Mouse (Mus musculus) ES-E14 (cell line): ENCODE measurements around the gene Slc7a15. TPM values are rescaled to one million over a fixed set of nuclear protein-coding genes. Genes with fewer than 3 reads are reported as not detected.

ENCODE experiments used
- DNase-seq: peaks from one replicate; pipeline ENCODE4 v3.0.0-alpha.2; 2013; ENCODE audit warnings: low read depth, low spot score
- H3K27ac ChIP-seq: 2 replicates; pipeline ENCODE4 v1.5.1; 2012; ENCODE audit warnings: low read depth, mild to moderate bottlenecking, low read length, moderate library complexity, mixed read lengths; ENCODE audit not compliant: poor library complexity, insufficient read depth, severe bottlenecking
- H3K36me3 ChIP-seq: 2 replicates; pipeline ENCODE4 v1.6.1; 2012; ENCODE audit warnings: mild to moderate bottlenecking, low read length, moderate library complexity, mixed read lengths; ENCODE audit not compliant: control insufficient read depth, poor library complexity, insufficient read depth, severe bottlenecking
- H3K4me1 ChIP-seq, 2 experiments: fragments of 150-350 bp in 1 of 2; sonication (generic) in 1 of 2; 2 replicates each; pipeline ENCODE4 v1.6.1; 2012; ENCODE audit warnings: low read length in 2 of 2, mild to moderate bottlenecking in 1 of 2, mixed read lengths in 1 of 2; ENCODE audit not compliant: control insufficient read depth in 2 of 2, insufficient read depth in 2 of 2, poor library complexity in 1 of 2
- H3K4me3 ChIP-seq, 2 experiments: fragments of 150-350 bp in 1 of 2; sonication (generic) in 1 of 2; 2 replicates each; pipeline ENCODE4 v1.5.1; 2012; ENCODE audit warnings: low read length in 2 of 2, low read depth in 1 of 2, mild to moderate bottlenecking in 1 of 2, mixed read lengths in 1 of 2; ENCODE audit not compliant: insufficient read depth in 1 of 2, poor library complexity in 1 of 2, severe bottlenecking in 1 of 2
- H3K9ac ChIP-seq: 2 replicates; pipeline ENCODE4 v1.6.1; 2012; ENCODE audit warnings: low read depth, mild to moderate bottlenecking, low read length, mixed read lengths; ENCODE audit not compliant: poor library complexity, insufficient read depth, severe bottlenecking
- H3K9me3 ChIP-seq: fragments of 150-350 bp; sonication (generic); 2 replicates; pipeline ENCODE4 v1.6.1; 2012; ENCODE audit warnings: low read depth, mild to moderate bottlenecking, low read length; ENCODE audit not compliant: control insufficient read depth, insufficient read depth
- CHD2 ChIP-seq: IDR thresholded peaks from 2 replicates; pipeline ENCODE4 v1.6.1; 2014; ENCODE audit warnings: mild to moderate bottlenecking, low read depth, low read length, inconsistent platforms
- HCFC1 ChIP-seq: IDR thresholded peaks from 2 replicates; pipeline ENCODE4 v1.6.1; 2012; ENCODE audit warnings: low read length, inconsistent platforms, borderline replicate concordance; ENCODE audit not compliant: insufficient read depth
- MAFK ChIP-seq: IDR thresholded peaks from 2 replicates; pipeline ENCODE4 v1.6.1; 2014; ENCODE audit warnings: mild to moderate bottlenecking, low read depth, low read length, inconsistent platforms; ENCODE audit not compliant: insufficient read depth
- ZC3H11A ChIP-seq: IDR thresholded peaks from 2 replicates; pipeline ENCODE4 v1.6.1; 2012; ENCODE audit warnings: low read depth, mild to moderate bottlenecking, inconsistent platforms, low read length, borderline replicate concordance
- ZNF384 ChIP-seq: IDR thresholded peaks from 2 replicates; pipeline ENCODE4 v1.6.1; 2012; ENCODE audit warnings: low read depth, low read length, inconsistent platforms
- in situ Hi-C, 2 experiments: fragments of 600-800 bp; cut with MboI; formaldehyde crosslinking; loops; one replicate each; pipeline ENCODE4 v1.15.1; 2025; ENCODE audit warnings: low sequenced_read_pairs in 2 of 2, inconsistent platforms in 1 of 2; ENCODE audit not compliant: unreplicated experiment in 2 of 2
- total RNA-seq: library from RNA; depleted of rRNA; stranded (reverse); fragments of 300-350 nt; gene quantifications from 2 replicates; pipeline ENCODE4 v1.2.3, GENCODE M21; 2012

The Slc7a15 gene
- total RNA-seq, 1 experiment = 0.18 TPM

- in situ Hi-C loops = no loop called here
- no peak for DNase-seq
- no peaks in the 10 kb centered on the region for H3K9me3 ChIP-seq
- H3K36me3 ChIP-seq = no peaks in the 10 kb centered on the region
- H3K27ac ChIP-seq = no peak overlapping the region
- H3K4me3 ChIP-seq = no peak overlapping the region
- H3K9ac ChIP-seq = no peak overlapping the region
- H3K4me1 ChIP-seq = peaks cover 6 to 31% of the 10 kb centered on the region in 2 experiments; a peak in 3 of 4 replicates
- TF ChIP-seq ZC3H11A = no peak
- TF ChIP-seq MAFK = no peak
- TF ChIP-seq CHD2 = no peak
- TF ChIP-seq ZNF384 = no peak
- no peak for TF ChIP-seq HCFC1
Observed at GRCm38 (mm10) chr12:8524062-8524461, 74.8 kb downstream of the Slc7a15 start.

GRCm38 (mm10) chr12:8522711-8523110 is 76.2 kb downstream of the Slc7a15 start:
- H3K36me3 ChIP-seq = no peaks in the 10 kb centered on the region
- H3K4me3 ChIP-seq = no peak overlapping the region
- H3K27ac ChIP-seq = no peak overlapping the region
- H3K4me1 ChIP-seq = peaks cover 6 to 34% of the 10 kb centered on the region in 2 experiments; a peak in 3 of 4 replicates
- no peak overlapping the region for H3K9ac ChIP-seq
- in situ Hi-C loops = no loop called here
- DNase-seq = no peak
- TF ChIP-seq ZC3H11A = no peak
- no peak for TF ChIP-seq MAFK
- TF ChIP-seq ZNF384 = no peak
- TF ChIP-seq HCFC1 = no peak
- TF ChIP-seq CHD2 = no peak
- no peaks in the 10 kb centered on the region for H3K9me3 ChIP-seq

GRCm38 (mm10) chr12:8521375-8522047 is 77.4 kb downstream of the Slc7a15 start:
- Histone ChIP-seq H3K4me3 (peak overlapping the region in 1 of 2 experiments; percentile 34; a peak in 2 of 4 replicates), H3K36me3 (no peaks in the 10 kb centered on the region), H3K4me1 (peaks cover 6 to 32% of the 10 kb centered on the region in 2 experiments; a peak in 3 of 4 replicates), H3K27ac (peak overlapping the region; percentile 73), H3K9ac (no peak overlapping the region; the same call in 1 of the 2 replicates), H3K9me3 (no peaks in the 10 kb centered on the region)
- in situ Hi-C loops = no loop called here
- TF ChIP-seq MAFK = peak; percentile 60; the same call in 1 of the 2 replicates
- TF ChIP-seq ZNF384 = no peak
- DNase-seq = peak; percentile 49

GRCm38 (mm10) chr12:8519431-8520160 is 79.3 kb downstream of the Slc7a15 start:
- Histone ChIP-seq H3K9me3 (no peaks in the 10 kb centered on the region), H3K9ac (no peak overlapping the region; the same call in 1 of the 2 replicates), H3K36me3 (no peaks in the 10 kb centered on the region), H3K27ac (0 out of 2 replicates have a peak overlapping the region, but pooled peaks have one; percentile 4), H3K4me1 (peaks cover 6 to 27% of the 10 kb centered on the region in 2 experiments; a peak in 3 of 4 replicates), H3K4me3 (no peak overlapping the region)
- no peak for TF ChIP-seq MAFK
- no peak for TF ChIP-seq ZNF384
- no peak for TF ChIP-seq HCFC1
- no peak for TF ChIP-seq CHD2
- no peak for TF ChIP-seq ZC3H11A
- DNase-seq = no peak
- in situ Hi-C loops = loop anchor here in 1 of 2 experiments (10.0 kb wide), 1 partner anchor 195 kb away; no protein-coding TSS in a partner anchor
